Mouse (Mus musculus): ENCODE measurements around the gene Sis. TPM values are rescaled to one million over a fixed set of nuclear protein-coding genes. Genes with fewer than 3 reads are reported as not detected.

Sis gene
- polyA plus RNA-seq, 1 experiment from 2014 or later: 1.1 TPM

GRCm38 (mm10) chr3:72858738-72859137 is 108.9 kb downstream of the Sis start:
- no peak overlapping the region for H3K9ac ChIP-seq (ENCODE audit: low read depth, low read length)
- no peak overlapping the region for H3K4me2 ChIP-seq (ENCODE audit: low read depth, low read length)
- no peak overlapping the region for H3K4me3 ChIP-seq (ENCODE audit: low read length)
- no peak for ATAC-seq
- no peak overlapping the region for H3K27ac ChIP-seq (ENCODE audit: low read length)
- H3K27me3 ChIP-seq (replicated peaks; ENCODE audit: control insufficient read depth, insufficient read depth, low read length): no peaks in the 10 kb centered on the region
- H3K36me3 ChIP-seq (ENCODE audit: control insufficient read depth, insufficient read depth, low read length): no peaks in the 10 kb centered on the region
- no peaks in the 10 kb centered on the region for H3K9me3 ChIP-seq (ENCODE audit: control insufficient read depth, low read length)
- 82% methylated on average over 3 of the region's 3 CpGs for WGBS
- no peaks in the 10 kb centered on the region for H3K4me1 ChIP-seq (ENCODE audit: control insufficient read depth, insufficient read depth, low read length)

GRCm38 (mm10) chr3:72855405-72855804 is 112.3 kb downstream of the Sis start:
- no peaks in the 10 kb centered on the region for H3K4me1 ChIP-seq (ENCODE audit: control insufficient read depth, insufficient read depth, low read length)
- ATAC-seq: no peak
- no peak overlapping the region for H3K27ac ChIP-seq (ENCODE audit: low read length)
- no peak overlapping the region for H3K4me3 ChIP-seq (ENCODE audit: low read length)
- H3K9ac ChIP-seq (ENCODE audit: low read depth, low read length): no peak overlapping the region
- no peaks in the 10 kb centered on the region for H3K9me3 ChIP-seq (ENCODE audit: control insufficient read depth, low read length)
- H3K4me2 ChIP-seq (ENCODE audit: low read depth, low read length): no peak overlapping the region
- H3K36me3 ChIP-seq (ENCODE audit: control insufficient read depth, insufficient read depth, low read length): no peaks in the 10 kb centered on the region
- 84% methylated on average over 1 of the region's 1 CpGs for WGBS
- H3K27me3 ChIP-seq (replicated peaks; ENCODE audit: control insufficient read depth, insufficient read depth, low read length): no peaks in the 10 kb centered on the region

DNA sequence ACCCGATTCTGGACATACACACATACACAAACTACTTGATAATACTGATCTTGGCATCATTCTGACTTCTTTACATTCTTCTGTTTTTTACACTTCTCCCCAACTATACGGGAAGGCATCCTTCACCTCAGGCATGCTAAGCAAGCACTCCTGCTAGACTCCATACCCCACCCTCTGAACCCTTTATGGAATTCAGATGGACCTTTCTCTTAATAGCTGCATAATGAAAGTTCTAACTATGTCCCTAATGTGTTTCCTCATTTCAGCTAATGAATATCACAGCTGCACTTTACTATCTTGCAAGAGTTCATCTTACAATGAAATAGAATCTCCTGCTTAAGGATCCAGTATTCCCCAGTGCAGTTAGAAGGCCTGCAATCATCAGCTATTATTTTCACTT is 127.0 kb downstream of the Sis start:
- Histone ChIP-seq H3K36me3 (ENCODE audit: control insufficient read depth, insufficient read depth, low read length) (no peaks in the 10 kb centered on the region), H3K4me2 (ENCODE audit: low read depth, low read length) (no peak overlapping the region), H3K4me3 (ENCODE audit: low read length) (no peak overlapping the region), H3K9me3 (ENCODE audit: control insufficient read depth, low read length) (no peaks in the 10 kb centered on the region), H3K9ac (ENCODE audit: low read depth, low read length) (no peak overlapping the region), H3K27ac (ENCODE audit: low read length) (no peak overlapping the region), H3K27me3 (replicated peaks; ENCODE audit: control insufficient read depth, insufficient read depth, low read length) (no peaks in the 10 kb centered on the region), H3K4me1 (ENCODE audit: control insufficient read depth, insufficient read depth, low read length) (no peaks in the 10 kb centered on the region)
- no peak for ATAC-seq
- 75% methylated on average over 2 of the region's 2 CpGs for WGBS

Other genes with a start within 250 kb of the Sis start
- gene Slitrk3, start 89.9 kb upstream of the Sis start, polyA plus RNA-seq (2015; fragmentation: Nextera tagmentation; extraction: Ambion mirVana): 0.62 and 0.68 TPM in 2 replicates